Mouse (Mus musculus) neural tube, embryonic 11.5 days (tissue): ENCODE results near the gene Arid5b. TPM values are rescaled to one million over a fixed set of nuclear protein-coding genes. Genes with fewer than 3 reads are reported as not detected.

ENCODE experiments used
- ATAC-seq: fragments of 200-750 bp; cut with Nextera tagmentation; 2 replicates; pipeline ENCODE4 v1.8.0; 2017; ENCODE audit warnings: moderate number of reproducible peaks, mild to moderate bottlenecking, moderate TSS enrichment, moderate library complexity; ENCODE audit not compliant: insufficient read depth, low FRiP score, low TSS enrichment
- DNase-seq: peaks from one replicate; pipeline ENCODE4 v3.0.0-alpha.2; 2015; ENCODE audit warnings: low spot score
- H3K27ac ChIP-seq: fragments of 300-500 bp; sonication (generic); 2 replicates; pipeline ENCODE4 v1.5.1; 2014; ENCODE audit warnings: low read depth, mild to moderate bottlenecking, low read length
- H3K27me3 ChIP-seq: fragments of 300-500 bp; sonication (generic); 2 replicates; pipeline ENCODE4 v1.6.1; 2014; ENCODE audit warnings: mild to moderate bottlenecking, low read length, mixed read lengths; ENCODE audit not compliant: control insufficient read depth, insufficient read depth
- H3K36me3 ChIP-seq: fragments of 300-500 bp; sonication (generic); 2 replicates; pipeline ENCODE4 v1.6.1; 2014; ENCODE audit warnings: mild to moderate bottlenecking, low read length, moderate library complexity, mixed read lengths; ENCODE audit not compliant: control insufficient read depth, insufficient read depth
- H3K4me1 ChIP-seq: fragments of 300-500 bp; sonication (generic); 2 replicates; pipeline ENCODE4 v1.6.1; 2014; ENCODE audit warnings: low read length, mixed read lengths; ENCODE audit not compliant: control insufficient read depth, insufficient read depth
- H3K4me2 ChIP-seq: fragments of 300-500 bp; sonication (generic); 2 replicates; pipeline ENCODE4 v1.6.1; 2014; ENCODE audit warnings: low read depth, mild to moderate bottlenecking, moderate library complexity
- H3K4me3 ChIP-seq: fragments of 300-500 bp; sonication (generic); 2 replicates; pipeline ENCODE4 v1.5.1; 2014; ENCODE audit warnings: low read depth, low read length
- H3K9ac ChIP-seq: fragments of 300-500 bp; sonication (generic); 2 replicates; pipeline ENCODE4 v1.6.1; 2014; ENCODE audit warnings: mild to moderate bottlenecking, low read length
- H3K9me3 ChIP-seq: fragments of 300-500 bp; sonication (generic); 2 replicates; pipeline ENCODE4 v1.6.1; 2016; ENCODE audit warnings: low read length; ENCODE audit not compliant: control insufficient read depth
- WGBS: fragments of 180-500 bp; shearing (Covaris S2); extraction: QIAGEN DNeasy Blood & Tissue Kit; methylation state at CpG from one replicate; pipeline ENCODE4 v1.1.7; 2014; 5-methylcytosine and 5-hydroxymethylcytosine counted together
- polyA plus RNA-seq: library from polyadenylated mRNA; unstranded; fragments of >200 nt; fragmentation: Nextera tagmentation; extraction: Ambion mirVana; gene quantifications from 2 replicates; pipeline ENCODE4 v1.2.1, GENCODE M21; 2014

The Arid5b gene
- polyA plus RNA-seq, 1 experiment from 2014 or later: 15.0 TPM

DNA sequence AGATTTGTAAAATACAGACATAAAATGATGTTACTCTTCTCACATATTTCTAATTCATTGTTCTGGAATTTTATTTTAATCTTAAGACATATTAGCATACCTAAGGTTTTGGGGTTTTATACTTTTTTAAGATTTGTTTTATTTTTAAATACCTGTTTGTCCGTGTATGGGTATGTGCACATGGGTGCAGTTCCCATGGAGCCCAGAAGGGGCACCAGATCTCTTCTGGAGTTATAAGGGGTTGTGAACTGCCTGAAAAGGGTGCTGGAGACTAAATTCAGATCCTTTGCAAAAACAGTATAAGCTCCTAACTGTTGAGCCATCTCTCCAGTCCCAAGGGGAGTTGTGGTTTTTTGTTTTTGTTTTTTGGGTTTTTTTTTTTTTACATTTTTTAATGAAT lies 220.2 kb downstream of the Arid5b start:
- Histone ChIP-seq H3K36me3 (no peaks in the 10 kb centered on the region), H3K27ac (no peak overlapping the region), H3K9me3 (no peaks in the 10 kb centered on the region), H3K4me3 (no peak overlapping the region), H3K4me2 (no peak overlapping the region), H3K27me3 (no peaks in the 10 kb centered on the region), H3K4me1 (peaks cover 4% of the 10 kb centered on the region; the same call in 1 of the 2 replicates), H3K9ac (no peak overlapping the region)
- ATAC-seq (no peak), DNase-seq (no peak)
- 89% methylated on average over 1 of the region's 1 CpGs for WGBS

- Histone ChIP-seq H3K27me3 (no peaks in the 10 kb centered on the region), H3K4me1 (peaks cover 4% of the 10 kb centered on the region; the same call in 1 of the 2 replicates), H3K27ac (no peak overlapping the region), H3K9ac (no peak overlapping the region), H3K36me3 (no peaks in the 10 kb centered on the region), H3K9me3 (no peaks in the 10 kb centered on the region), H3K4me2 (no peak overlapping the region), H3K4me3 (no peak overlapping the region)
- 95% methylated on average over 3 of the region's 3 CpGs for WGBS
- ATAC-seq (no peak), DNase-seq (no peak)
Observed at GRCm38 (mm10) chr10:68057841-68058240, 220.7 kb downstream of the Arid5b start.

GRCm38 (mm10) chr10:68054706-68055105 lies 223.8 kb downstream of the Arid5b start:
- 92% methylated on average over 6 of the region's 6 CpGs for WGBS
- no peak overlapping the region for H3K9ac ChIP-seq
- H3K4me2 ChIP-seq: no peak overlapping the region
- H3K4me3 ChIP-seq: no peak overlapping the region
- ATAC-seq: no peak
- DNase-seq: no peak
- no peaks in the 10 kb centered on the region for H3K36me3 ChIP-seq
- H3K27ac ChIP-seq: no peak overlapping the region
- no peaks in the 10 kb centered on the region for H3K9me3 ChIP-seq
- H3K4me1 ChIP-seq: no peaks in the 10 kb centered on the region
- no peaks in the 10 kb centered on the region for H3K27me3 ChIP-seq

- no peaks in the 10 kb centered on the region for H3K36me3 ChIP-seq
- no peaks in the 10 kb centered on the region for H3K4me1 ChIP-seq
- no peak overlapping the region for H3K4me2 ChIP-seq
- 91% methylated on average over 5 of the region's 5 CpGs for WGBS
- no peak overlapping the region for H3K27ac ChIP-seq
- no peaks in the 10 kb centered on the region for H3K9me3 ChIP-seq
- no peak overlapping the region for H3K4me3 ChIP-seq
- DNase-seq (no peak), ATAC-seq (no peak)
- H3K27me3 ChIP-seq: no peaks in the 10 kb centered on the region
- H3K9ac ChIP-seq: no peak overlapping the region
Observed at GRCm38 (mm10) chr10:68054131-68054530, 224.4 kb downstream of the Arid5b start.

GRCm38 (mm10) chr10:68052307-68052706 lies 226.2 kb downstream of the Arid5b start:
- H3K4me1 ChIP-seq: no peaks in the 10 kb centered on the region
- ATAC-seq: no peak
- H3K27ac ChIP-seq: no peak overlapping the region
- 88% methylated on average over 8 of the region's 8 CpGs for WGBS
- DNase-seq: no peak
- H3K4me2 ChIP-seq: no peak overlapping the region
- no peak overlapping the region for H3K4me3 ChIP-seq
- no peak overlapping the region for H3K9ac ChIP-seq
- no peaks in the 10 kb centered on the region for H3K9me3 ChIP-seq
- no peaks in the 10 kb centered on the region for H3K36me3 ChIP-seq
- H3K27me3 ChIP-seq: no peaks in the 10 kb centered on the region

GRCm38 (mm10) chr10:68051316-68051933 lies 227.1 kb downstream of the Arid5b start:
- Histone ChIP-seq H3K9me3 (no peaks in the 10 kb centered on the region), H3K27ac (no peak overlapping the region), H3K4me2 (no peak overlapping the region), H3K4me3 (no peak overlapping the region), H3K9ac (no peak overlapping the region), H3K36me3 (no peaks in the 10 kb centered on the region), H3K27me3 (no peaks in the 10 kb centered on the region), H3K4me1 (no peaks in the 10 kb centered on the region)
- WGBS: 93% methylated on average over 14 of the region's 14 CpGs
- no peak for DNase-seq
- no peak for ATAC-seq

GRCm38 (mm10) chr10:68050882-68051281 lies 227.7 kb downstream of the Arid5b start:
- 91% methylated on average over 13 of the region's 13 CpGs for WGBS
- DNase-seq: no peak

GRCm38 (mm10) chr10:68048641-68049305 lies 229.8 kb downstream of the Arid5b start:
- no peaks in the 10 kb centered on the region for H3K4me1 ChIP-seq
- no peaks in the 10 kb centered on the region for H3K36me3 ChIP-seq
- 86% methylated on average over 8 of the region's 8 CpGs for WGBS
- H3K9ac ChIP-seq: no peak overlapping the region
- H3K27ac ChIP-seq: no peak overlapping the region
- H3K4me3 ChIP-seq: no peak overlapping the region
- DNase-seq (no peak), ATAC-seq (no peak)
- H3K27me3 ChIP-seq: no peaks in the 10 kb centered on the region
- H3K4me2 ChIP-seq: no peak overlapping the region
- H3K9me3 ChIP-seq: no peaks in the 10 kb centered on the region

More at GRCm38 (mm10) chr10:68050882-68051281, 227.7 kb downstream of the Arid5b start:
- no peaks in the 10 kb centered on the region for H3K9me3 ChIP-seq
- H3K36me3 ChIP-seq: no peaks in the 10 kb centered on the region
- no peaks in the 10 kb centered on the region for H3K4me1 ChIP-seq
- H3K9ac ChIP-seq: no peak overlapping the region
- no peak overlapping the region for H3K27ac ChIP-seq
- no peaks in the 10 kb centered on the region for H3K27me3 ChIP-seq
- no peak overlapping the region for H3K4me3 ChIP-seq
- no peak overlapping the region for H3K4me2 ChIP-seq
- ATAC-seq: no peak; the same call in 1 of the 2 replicates

DNA sequence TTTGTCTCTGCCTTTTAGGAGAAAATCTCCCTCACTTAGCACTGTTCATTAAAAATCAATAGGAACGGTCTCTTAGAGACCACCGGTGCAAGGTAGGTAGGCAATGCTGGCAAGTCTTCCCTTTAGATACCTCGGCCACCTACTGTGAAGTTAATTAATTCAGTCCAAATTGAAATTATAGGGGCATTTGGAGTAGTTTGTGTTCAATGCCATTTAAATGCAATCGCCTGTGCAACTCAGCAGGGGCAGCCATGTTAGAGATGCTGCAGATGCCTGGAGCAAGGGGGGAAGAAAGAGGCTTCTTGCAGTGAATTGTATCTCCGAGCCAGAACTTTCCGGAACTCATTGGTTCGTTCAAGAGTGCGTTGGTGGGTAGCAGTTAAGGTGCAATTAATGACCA lies 233.7 kb downstream of the Arid5b start:
- H3K4me3 ChIP-seq: no peak overlapping the region
- WGBS: 80% methylated on average over 8 of the region's 8 CpGs
- no peak for DNase-seq

More for the DNA sequence above, 233.7 kb downstream of the Arid5b start:
- H3K27ac ChIP-seq: no peak overlapping the region
- H3K27me3 ChIP-seq: no peaks in the 10 kb centered on the region
- H3K4me2 ChIP-seq: no peak overlapping the region
- H3K9ac ChIP-seq: no peak overlapping the region
- no peaks in the 10 kb centered on the region for H3K36me3 ChIP-seq
- ATAC-seq: no peak
- no peaks in the 10 kb centered on the region for H3K4me1 ChIP-seq
- no peaks in the 10 kb centered on the region for H3K9me3 ChIP-seq
